Mouse (Mus musculus) small intestine, adult 2 months (tissue): Measurements from ENCODE around the gene Pgp. TPM values are rescaled to one million over a fixed set of nuclear protein-coding genes. Genes with fewer than 3 reads are reported as not detected.

Experiments
- H3K27ac ChIP-seq: fragments of 200-500 bp; 2 replicates; pipeline ENCODE4 v1.5.1; 2012; ENCODE audit warnings: low read depth, low read length, control low read depth, inconsistent platforms; ENCODE audit not compliant: insufficient read depth
- H3K27me3 ChIP-seq: fragments of 200-500 bp; 2 replicates; pipeline ENCODE4 v1.6.1; 2012; ENCODE audit warnings: mild to moderate bottlenecking, moderate library complexity, low read length, inconsistent platforms; ENCODE audit not compliant: control insufficient read depth, insufficient read depth
- H3K36me3 ChIP-seq: fragments of 200-500 bp; 2 replicates; pipeline ENCODE4 v1.6.1; 2012; ENCODE audit warnings: mild to moderate bottlenecking, low read length, control low read depth, inconsistent platforms; ENCODE audit not compliant: control insufficient read depth, insufficient read depth
- H3K4me1 ChIP-seq: fragments of 200-500 bp; 2 replicates; pipeline ENCODE4 v1.6.1; 2012; ENCODE audit warnings: low read length, inconsistent platforms, mixed read lengths; ENCODE audit not compliant: control insufficient read depth, insufficient read depth, insufficient read length
- H3K4me3 ChIP-seq: fragments of 200-500 bp; 2 replicates; pipeline ENCODE4 v1.5.1; 2012; ENCODE audit warnings: low read depth, mild to moderate bottlenecking, control low read depth, inconsistent platforms, low read length, moderate library complexity
- CTCF ChIP-seq: fragments of 200-500 bp; IDR thresholded peaks from 2 replicates; pipeline ENCODE4 v1.5.1; 2012; ENCODE audit warnings: low read depth, mild to moderate bottlenecking, control low read depth, inconsistent platforms, low read length, moderate library complexity, mixed read lengths; ENCODE audit not compliant: insufficient replicate concordance, insufficient read length; ENCODE audit errors: extremely low read depth
- POLR2A ChIP-seq: fragments of 200-500 bp; IDR thresholded peaks from 2 replicates; pipeline ENCODE4 v1.6.1; 2012; ENCODE audit warnings: low read depth, mild to moderate bottlenecking, control low read depth, inconsistent platforms, low read length, moderate library complexity
- WGBS: fragments of 180-500 bp; shearing (Covaris S2); methylation state at CpG from one replicate; pipeline ENCODE4 v1.1.7; 2018; 5-methylcytosine and 5-hydroxymethylcytosine counted together
- polyA plus RNA-seq: library from polyadenylated mRNA; depleted of rRNA; stranded (reverse); fragments of >200 nt; gene quantifications from 2 replicates; pipeline ENCODE4 v1.2.3, GENCODE M21; 2012

The Pgp gene
- polyA plus RNA-seq, 1 experiment = 178 TPM

- 66% methylated on average over 14 of the region's 14 CpGs for WGBS
- no peak overlapping the region for H3K27ac ChIP-seq
- no peak for TF ChIP-seq CTCF
- no peak for TF ChIP-seq POLR2A
Observed at GRCm38 (mm10) chr17:24429201-24429983, 40.8 kb upstream of the Pgp start.

GRCm38 (mm10) chr17:24437016-24437415 is 33.2 kb upstream of the Pgp start:
- no peaks in the 10 kb centered on the region for H3K27me3 ChIP-seq
- H3K36me3 ChIP-seq = peaks cover 60% of the 10 kb centered on the region
- H3K4me3 ChIP-seq = no peak overlapping the region
- no peaks in the 10 kb centered on the region for H3K4me1 ChIP-seq
- TF ChIP-seq POLR2A (no peak), CTCF (peak; percentile 49; the same call in 1 of the 2 replicates)
- H3K27ac ChIP-seq = no peak overlapping the region
- WGBS = 78% methylated on average over 5 of the region's 5 CpGs

More at GRCm38 (mm10) chr17:24429201-24429983, 40.8 kb upstream of the Pgp start:
- no peaks in the 10 kb centered on the region for H3K27me3 ChIP-seq
- H3K36me3 ChIP-seq = peaks cover 15% of the 10 kb centered on the region
- H3K4me1 ChIP-seq = peaks cover 3% of the 10 kb centered on the region
- H3K4me3 ChIP-seq = no peak overlapping the region

GRCm38 (mm10) chr17:24440377-24440776 is 29.8 kb upstream of the Pgp start:
- no peaks in the 10 kb centered on the region for H3K27me3 ChIP-seq
- no peak overlapping the region for H3K27ac ChIP-seq
- H3K4me3 ChIP-seq = no peak overlapping the region
- peaks cover 66% of the 10 kb centered on the region for H3K36me3 ChIP-seq
- no peaks in the 10 kb centered on the region for H3K4me1 ChIP-seq
- WGBS = 92% methylated on average over 8 of the region's 8 CpGs
- no peak for TF ChIP-seq CTCF
- TF ChIP-seq POLR2A = no peak

GRCm38 (mm10) chr17:24441148-24441547 is 29.0 kb upstream of the Pgp start:
- Histone ChIP-seq H3K27ac (no peak overlapping the region), H3K4me1 (no peaks in the 10 kb centered on the region), H3K36me3 (peaks cover 69% of the 10 kb centered on the region), H3K4me3 (no peak overlapping the region), H3K27me3 (no peaks in the 10 kb centered on the region)
- TF ChIP-seq CTCF (peak; percentile 9; the same call in 1 of the 2 replicates), POLR2A (no peak)
- WGBS = 52% methylated on average over 2 of the region's 2 CpGs

GRCm38 (mm10) chr17:24442107-24442506 is 28.1 kb upstream of the Pgp start:
- no peaks in the 10 kb centered on the region for H3K4me1 ChIP-seq
- H3K27ac ChIP-seq = no peak overlapping the region
- TF ChIP-seq POLR2A = no peak
- no peak for TF ChIP-seq CTCF
- peaks cover 69% of the 10 kb centered on the region for H3K36me3 ChIP-seq
- no peaks in the 10 kb centered on the region for H3K27me3 ChIP-seq
- H3K4me3 ChIP-seq = no peak overlapping the region
- WGBS = 56% methylated on average over 14 of the region's 14 CpGs

- TF ChIP-seq POLR2A (no peak), CTCF (no peak)
- no peaks in the 10 kb centered on the region for H3K27me3 ChIP-seq
- H3K4me3 ChIP-seq = no peak within 1 kb of the TSS
- WGBS = 67% methylated on average over 7 of the region's 7 CpGs
- no peak within 1 kb of the TSS for H3K27ac ChIP-seq
- peaks cover 70% of the 10 kb centered on the region for H3K36me3 ChIP-seq
- no peaks in the 10 kb centered on the region for H3K4me1 ChIP-seq
Observed at GRCm38 (mm10) chr17:24442632-24443155, 27.5 kb upstream of the Pgp start, which contains the start of gene Dnase1l2. Gene Dnase1l2 (minus strand): TSS chr17:24443105.

GRCm38 (mm10) chr17:24443409-24443808 is 26.8 kb upstream of the Pgp start:
- Histone ChIP-seq H3K4me3 (no peak overlapping the region), H3K27ac (no peak overlapping the region), H3K4me1 (no peaks in the 10 kb centered on the region), H3K27me3 (no peaks in the 10 kb centered on the region), H3K36me3 (peaks cover 69% of the 10 kb centered on the region)
- TF ChIP-seq POLR2A (no peak), CTCF (no peak)
- WGBS = 79% methylated on average over 4 of the region's 4 CpGs

- Histone ChIP-seq H3K27me3 (no peaks in the 10 kb centered on the region), H3K27ac (no peak overlapping the region), H3K36me3 (peaks cover 70% of the 10 kb centered on the region), H3K4me1 (no peaks in the 10 kb centered on the region), H3K4me3 (no peak overlapping the region)
- WGBS = 90% methylated on average over 8 of the region's 8 CpGs
- no peak for TF ChIP-seq CTCF
- TF ChIP-seq POLR2A = no peak
Observed at GRCm38 (mm10) chr17:24446590-24446989, 23.6 kb upstream of the Pgp start.
